Mouse (Mus musculus) liver (tissue): ENCODE measurements around the gene Dstyk.
A peak's percentile ranks its signal among the peaks of the same experiment; 100 is the strongest.

Experiments
- DNase-seq: peaks from one replicate; pipeline ENCODE4 v3.0.0-alpha.2; 2020; ENCODE audit warnings: mixed read lengths

The Dstyk gene

DNA sequence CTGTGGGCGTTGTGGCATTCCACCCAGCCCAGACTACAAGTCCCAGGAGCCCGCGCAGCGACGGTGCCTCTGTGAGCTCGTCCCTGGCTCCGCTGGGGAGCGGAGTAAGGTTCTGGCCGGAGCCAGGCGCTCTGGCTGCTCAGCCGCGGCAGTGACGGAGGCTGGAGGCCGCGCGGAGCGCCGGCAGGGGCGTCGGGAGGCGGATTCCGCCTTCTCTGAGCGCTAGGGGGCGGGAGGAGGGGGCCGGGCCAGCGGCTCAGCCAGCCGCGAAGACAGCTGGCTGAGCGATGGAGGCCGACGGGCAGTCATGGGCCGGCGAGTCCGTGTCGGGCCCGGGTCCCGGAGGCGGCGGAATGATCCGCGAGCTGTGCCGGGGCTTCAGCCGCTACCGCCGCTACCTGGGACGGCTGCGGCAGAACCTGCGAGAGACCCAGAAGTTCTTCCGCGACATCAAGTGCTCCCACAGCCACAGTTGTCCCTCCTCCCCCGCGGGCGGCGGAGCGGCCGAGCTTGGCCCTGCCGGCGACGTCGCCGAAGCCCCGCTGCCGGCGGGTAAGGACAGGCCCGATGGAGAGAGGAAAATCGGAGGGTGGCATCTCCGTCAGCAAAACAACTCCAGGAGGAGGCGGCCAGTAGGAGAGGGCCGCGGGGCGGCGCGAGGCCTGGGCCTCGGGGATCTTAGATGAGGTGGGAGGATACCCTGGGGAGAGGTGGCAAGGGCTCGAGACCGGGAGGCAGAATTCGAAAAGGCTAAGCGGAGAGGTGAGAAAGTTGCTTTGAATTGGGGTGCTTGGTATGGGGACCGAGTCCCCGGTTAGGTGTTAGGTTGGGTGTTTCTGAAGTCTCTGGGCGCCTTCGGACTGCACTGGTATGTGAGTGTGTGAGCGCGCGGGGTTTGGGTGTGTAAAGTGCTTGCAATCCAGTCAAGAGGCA is at the start of gene Dstyk:
Gene Dstyk, plus strand, starts transcription at position 237 of the 933 bp plus-strand sequence.
- peak; percentile 95 for DNase-seq

DNA sequence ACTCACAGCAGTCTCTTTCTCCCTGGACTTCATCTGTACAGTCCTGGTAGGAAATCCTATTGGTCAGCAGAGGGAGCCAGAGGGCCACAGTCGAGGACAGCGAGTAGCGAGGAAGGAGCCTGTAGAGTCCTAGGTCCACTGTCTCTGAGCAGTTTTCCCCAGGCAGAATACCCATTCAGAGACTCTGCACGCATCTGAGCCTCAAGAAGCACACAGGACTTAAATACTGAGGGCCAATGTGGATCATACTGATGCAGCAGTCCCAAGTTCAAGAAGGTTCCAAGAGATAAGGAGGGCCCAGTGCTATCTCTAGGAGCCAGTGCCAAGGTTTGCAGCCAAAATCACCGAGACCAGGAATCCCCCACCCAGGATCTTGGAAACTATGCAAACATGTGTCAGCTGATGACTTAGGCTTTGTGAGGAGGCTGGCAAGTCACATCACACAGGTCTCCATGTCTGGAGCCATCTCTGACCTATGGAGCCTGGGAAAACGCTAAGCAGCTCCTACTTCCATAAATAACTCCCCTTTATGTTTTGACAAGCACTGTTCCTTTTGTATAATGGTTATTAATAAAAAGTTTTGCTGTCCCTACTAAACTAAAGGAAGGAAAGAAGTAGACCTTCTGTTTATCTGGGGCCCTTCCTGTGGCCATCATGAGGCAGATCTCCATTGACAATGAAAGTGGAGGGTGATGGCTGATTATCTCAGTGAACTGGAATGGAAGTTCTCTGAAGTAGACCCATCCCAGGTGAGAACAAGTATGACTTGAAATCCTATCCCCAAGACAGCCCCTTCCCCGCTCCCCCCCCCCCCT is 49.5 kb upstream of the Dstyk start:
- peak; percentile 89 for DNase-seq

DNA sequence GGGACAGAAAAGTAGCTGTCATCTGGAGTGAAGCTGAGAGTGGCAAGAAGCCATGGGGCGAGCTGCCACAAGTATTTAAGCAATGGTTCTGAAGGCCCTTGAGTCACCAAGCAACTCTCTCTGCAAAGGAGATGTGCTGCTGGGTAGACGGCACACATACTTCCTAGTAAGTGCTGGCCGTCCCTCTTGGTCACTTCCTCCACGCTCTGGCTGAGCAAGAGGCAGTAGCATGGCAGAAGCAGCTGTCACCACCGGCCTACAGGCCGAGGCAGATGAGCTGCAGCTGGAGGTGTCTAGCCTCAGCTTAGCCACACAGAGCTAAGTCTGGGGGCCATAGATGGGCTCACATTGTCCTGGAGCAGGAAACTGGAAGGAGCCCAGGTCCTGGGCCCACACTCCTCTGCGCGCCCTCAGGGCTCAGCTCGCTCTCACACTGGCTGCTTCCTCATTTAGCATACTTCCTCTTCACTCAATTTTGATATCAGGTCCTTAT is 46.6 kb upstream of the Dstyk start:
- no peak for DNase-seq

DNA sequence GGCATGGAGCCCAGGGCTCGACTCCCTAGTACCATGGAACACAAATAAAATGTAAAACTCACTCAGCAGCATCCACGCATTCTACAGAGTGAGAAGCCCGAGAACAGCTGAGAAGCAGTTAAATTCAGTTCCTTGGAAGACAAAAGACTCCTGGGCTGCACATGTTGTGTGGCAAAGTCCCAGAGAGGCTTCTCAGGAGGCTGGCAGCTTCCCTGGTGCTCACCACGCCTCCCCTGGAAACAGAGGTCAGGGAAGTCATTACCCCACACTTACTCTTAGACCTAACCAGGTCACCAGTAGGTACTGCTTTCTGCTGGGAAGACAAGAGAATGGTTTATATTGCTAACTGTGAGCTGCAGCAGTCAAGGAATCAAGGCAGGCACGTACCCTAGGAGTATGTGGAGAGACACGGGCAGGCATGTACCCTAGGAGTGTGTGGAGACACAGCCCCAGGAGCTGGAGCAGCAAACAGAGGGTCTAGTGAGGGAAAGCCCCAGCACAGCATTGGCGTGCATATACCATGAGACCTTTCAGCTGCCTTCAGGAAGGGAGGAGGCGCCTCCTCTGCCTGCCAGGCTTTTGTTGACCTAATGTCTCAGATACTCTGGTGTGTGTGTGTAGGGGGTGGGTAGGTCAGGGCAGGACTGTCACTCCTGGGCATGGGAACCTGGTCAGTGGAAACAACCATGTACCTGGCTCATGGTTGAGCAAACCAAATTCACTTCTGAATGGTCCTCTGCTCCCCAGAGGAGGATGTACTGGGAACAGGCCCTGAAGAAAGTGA is 45.9 kb upstream of the Dstyk start:
- DNase-seq, result peak; percentile 42

DNA sequence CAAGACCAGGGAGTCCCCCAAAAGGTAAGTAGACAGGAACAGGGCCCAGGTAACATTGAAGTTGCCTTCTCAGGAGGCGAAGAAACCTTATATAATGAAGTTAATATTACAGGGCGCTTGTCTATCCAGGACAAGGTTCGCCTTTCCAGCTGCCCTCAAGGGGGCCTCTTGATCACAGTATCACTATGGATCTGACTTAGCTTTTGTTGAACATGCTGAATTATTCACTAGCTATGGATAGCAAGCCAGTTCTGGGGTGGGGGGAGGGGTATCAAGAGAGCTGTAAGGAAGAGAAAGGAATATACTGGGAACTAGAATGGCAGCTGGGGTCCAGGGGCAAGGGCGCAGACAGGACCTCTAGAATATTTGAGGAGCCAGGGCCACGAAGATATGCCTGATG is 45.0 kb upstream of the Dstyk start:
- DNase-seq, result no peak

DNA sequence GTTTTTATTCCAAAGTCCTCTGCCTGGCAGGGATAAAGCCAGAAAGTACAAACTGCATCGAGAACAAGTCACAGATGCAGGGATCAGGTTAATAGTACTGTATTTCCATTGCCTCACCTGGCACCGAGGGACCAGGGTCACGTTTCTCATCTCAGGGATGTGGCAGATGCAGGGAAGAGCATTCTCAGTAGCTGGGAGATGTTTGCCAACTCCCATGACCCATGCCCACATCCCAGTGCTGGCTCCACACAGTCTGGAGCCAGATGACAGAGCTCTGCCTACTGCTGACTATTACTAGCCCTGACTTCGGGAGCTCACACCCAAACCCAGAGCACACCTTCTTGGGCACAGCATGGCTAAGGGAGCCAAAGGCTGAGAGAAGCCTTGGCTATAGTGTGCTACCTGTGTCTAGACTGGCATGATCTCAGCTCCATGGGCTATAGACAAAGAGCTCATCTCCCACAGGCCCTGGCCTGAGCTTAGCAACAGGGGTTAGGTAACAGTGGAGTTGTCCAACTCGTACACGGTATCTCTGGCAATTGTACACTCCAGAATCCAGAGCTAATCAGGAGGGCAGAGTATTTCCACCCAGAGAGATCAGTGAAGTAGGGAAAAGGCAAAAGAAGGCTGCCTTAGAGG is 44.3 kb upstream of the Dstyk start:
- no peak for DNase-seq

DNA sequence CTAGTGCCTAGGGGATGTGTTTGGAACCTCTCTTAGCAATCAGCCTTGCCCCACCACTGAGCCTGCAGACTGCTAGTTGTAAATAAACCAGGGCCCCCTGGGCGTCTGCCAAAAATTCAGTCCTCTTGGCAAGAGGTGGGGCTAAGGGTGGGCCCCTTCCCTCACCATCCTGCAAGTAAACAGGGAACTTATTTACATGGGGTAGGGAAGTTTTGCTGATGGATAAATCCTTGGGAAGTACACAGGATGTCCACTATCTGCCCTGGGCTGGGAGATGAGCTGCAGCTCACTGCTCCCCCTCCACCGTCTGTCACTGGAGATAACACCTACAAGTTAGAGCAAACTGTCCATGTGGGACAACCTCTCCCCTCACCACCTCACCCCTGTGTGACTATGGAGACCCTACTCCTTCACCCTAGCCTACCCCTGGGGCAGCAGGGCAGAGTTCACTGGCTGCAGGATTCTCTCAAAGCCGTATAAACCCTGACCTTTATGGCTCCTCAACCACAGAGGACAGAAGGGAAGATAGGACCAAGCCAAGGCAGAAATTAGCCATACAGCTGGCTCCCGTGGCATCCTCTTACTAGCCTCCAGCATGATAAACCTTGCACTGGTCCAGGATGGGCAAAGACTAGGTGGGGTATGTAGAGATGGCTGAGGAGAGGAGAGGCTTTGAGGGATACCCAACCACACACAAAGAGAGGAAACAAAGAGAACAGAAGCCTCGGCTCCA is 43.0 kb upstream of the Dstyk start:
- peak; percentile 85 for DNase-seq

DNA sequence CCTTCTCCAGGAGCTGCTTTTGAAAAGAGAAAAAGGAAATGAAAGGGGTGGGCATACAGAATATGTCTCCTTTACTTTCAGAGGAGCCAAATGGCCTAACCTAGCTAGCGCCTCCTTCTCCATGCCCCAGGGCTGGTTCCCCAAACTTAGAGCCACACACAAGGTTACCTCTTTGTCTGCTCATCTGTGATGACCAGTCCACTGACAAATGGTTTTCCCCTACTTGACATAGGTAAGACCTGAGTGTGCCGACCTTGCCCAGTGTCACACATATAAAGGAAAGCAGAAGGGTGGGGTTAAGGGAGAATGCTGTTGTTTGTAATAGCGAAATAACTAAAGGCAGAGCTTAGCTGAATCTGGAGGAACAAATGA is 42.5 kb upstream of the Dstyk start:
- no peak for DNase-seq

DNA sequence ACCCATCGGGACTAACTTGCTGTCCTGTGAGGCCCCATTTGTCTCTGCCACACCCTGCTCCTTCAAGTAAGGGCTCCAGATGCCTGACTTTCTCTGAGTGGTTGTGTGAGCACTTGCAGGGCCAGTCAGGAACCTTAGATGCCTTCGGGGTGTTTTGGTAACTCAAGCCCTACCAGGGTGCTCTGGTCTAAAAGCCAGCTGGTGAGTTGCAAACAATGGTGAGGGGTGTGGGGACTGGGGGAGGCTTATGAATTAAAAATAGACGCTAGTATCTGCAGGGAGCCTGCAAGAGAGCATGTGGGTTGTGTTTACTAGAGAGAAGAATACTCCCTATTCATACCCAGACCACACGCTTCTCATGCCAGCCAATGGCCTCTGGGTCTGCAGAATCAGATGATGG is 42.1 kb upstream of the Dstyk start:
- peak; percentile 70 for DNase-seq

DNA sequence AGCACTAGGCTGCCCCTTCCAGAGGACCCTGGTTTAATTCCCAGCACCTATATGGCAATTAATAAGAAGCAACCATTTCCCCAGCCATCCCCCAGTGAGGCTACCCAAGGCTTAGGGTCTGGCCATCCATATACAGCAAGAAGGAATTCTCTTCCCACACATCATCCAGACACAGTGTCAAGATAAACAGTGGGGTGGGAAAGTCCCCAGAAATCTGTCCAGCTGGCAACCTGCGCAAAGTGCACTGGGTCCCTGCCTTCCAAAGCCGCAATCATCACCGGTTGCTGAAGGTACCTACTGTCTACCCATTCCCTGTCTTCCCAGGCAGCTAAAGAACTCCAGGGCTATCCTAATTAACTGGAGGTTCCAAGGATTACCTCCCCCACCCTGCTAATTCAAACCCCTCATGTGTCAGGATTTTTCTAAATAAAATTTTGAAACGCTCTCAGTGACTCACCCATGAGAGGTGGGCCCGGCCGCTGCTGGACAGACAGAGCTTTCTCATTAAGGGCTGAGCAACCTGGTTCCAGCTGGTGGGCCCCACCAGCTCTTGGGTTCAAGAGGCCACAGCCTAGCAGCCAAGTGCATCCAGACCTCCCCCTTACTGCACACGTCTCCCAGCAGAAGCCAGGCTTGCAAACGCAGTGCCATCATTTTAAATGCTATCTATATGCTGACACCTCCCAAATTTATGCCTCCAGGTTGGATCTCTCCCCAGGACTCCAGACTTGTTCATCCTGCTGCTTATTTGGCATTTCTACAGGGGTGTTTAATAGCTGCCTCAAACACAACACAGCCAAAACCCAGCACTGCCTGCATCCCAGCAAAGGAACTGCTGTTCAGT is 40.9 kb upstream of the Dstyk start:
- DNase-seq, result no peak

DNA sequence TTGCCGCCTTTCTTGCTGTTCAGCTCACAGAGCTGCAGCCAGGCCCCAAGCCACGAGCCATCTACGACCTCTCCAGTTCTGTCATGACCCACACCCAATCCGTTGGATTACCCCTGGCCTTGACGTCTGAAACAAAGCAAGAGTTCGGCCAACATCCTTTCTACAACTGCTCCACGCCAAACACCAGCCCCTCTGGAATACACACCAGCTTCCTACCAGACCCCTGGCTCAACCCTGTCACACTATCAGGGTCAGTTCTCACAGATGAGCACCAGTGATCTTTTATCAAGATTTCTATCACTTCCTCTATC is 40.3 kb upstream of the Dstyk start:
- peak; percentile 8 for DNase-seq

DNA sequence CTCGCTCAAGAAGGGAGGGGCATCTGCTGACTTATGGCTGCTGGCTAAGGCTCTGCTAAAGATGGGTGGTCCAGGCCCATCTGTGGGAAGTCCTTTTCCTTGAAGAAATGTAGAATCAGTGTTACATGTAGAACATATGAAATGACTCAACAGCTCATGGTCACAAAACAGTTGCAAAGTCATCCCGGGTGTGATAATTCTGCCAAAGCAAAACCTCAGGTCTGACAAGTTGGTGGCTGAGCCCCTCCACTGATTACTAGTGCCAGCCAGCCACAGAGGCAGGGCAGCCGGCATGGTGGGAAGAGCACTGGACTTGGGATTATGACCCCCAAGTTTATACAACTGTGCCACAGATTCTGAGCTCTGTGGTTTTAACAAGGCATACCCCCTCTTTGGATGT is 39.5 kb upstream of the Dstyk start:
- peak; percentile 61 for DNase-seq

DNA sequence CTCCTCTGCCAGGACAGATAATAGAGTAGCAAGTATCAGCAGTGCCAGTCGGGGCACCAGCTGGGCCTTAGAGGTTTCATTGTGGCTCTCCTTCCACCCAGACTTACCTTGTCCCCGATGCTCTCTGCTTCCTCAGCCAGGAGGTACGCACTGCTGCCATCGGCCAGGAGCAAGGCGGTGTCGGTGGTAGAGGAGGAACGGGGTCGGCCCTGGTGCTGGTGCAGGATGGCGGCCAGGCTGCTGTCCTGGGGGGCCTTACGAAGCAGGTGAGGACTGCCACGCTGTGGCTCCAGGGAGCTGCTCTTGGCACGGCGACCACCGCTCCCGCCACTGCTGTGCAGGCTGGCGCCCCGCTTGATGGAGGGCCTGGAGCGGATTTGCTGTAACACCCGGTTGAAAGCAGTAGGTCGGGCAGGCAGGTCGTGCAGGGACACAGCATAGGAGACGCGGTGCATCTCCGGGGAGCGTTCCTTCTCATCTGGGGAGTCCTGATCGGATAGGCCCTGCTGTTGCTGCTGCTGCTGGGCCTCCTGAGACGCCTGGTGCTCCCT is 36.7 kb upstream of the Dstyk start:
- DNase-seq, result peak; percentile 18

DNA sequence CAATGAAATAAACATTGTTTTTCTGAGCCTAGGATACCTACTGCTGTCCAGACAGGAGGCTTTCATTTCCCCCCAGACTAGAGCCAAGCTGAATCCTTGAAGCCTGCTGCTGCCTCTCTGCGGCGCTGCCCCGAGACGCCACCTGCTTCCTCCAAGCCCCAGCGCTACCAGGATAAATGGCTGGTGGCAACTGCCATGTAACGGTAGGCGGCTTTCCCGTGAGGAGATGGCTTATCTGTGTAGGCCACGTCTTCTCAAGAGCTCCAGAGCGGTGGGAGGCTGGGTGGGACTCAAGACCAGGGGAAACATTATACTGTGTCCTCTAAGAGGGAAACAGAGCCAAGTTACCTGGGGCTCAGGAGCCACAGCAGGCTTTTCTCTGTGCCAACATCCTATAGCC is 35.4 kb upstream of the Dstyk start:
- DNase-seq, result peak; percentile 91

DNA sequence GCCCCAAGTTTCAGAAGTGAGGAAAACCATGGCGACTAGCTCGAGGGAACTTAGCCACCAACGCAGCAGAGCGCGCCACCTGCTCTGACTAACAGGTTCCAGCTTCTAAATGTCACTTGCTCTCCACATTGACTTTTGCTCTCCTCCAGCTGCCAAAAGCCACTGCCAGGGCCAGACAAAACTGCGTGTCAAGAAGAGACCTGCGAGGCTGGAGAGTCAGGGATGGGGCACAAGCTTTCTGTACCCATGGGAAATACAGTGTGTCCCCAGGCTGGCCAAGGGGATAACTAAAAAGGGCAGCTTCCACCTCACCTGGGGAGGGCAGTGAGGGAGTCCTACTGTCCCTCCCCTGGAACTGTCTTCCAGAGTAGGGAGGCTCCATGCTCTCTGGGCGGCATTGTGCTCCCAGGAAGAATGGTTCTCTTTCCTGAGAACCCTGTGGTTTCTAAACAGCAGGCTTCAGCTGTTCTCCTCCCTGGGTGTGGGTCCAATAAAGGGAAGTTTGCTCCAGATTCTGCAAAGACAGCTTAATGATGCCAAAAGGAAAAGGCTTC is 33.3 kb upstream of the Dstyk start:
- no peak for DNase-seq

DNA sequence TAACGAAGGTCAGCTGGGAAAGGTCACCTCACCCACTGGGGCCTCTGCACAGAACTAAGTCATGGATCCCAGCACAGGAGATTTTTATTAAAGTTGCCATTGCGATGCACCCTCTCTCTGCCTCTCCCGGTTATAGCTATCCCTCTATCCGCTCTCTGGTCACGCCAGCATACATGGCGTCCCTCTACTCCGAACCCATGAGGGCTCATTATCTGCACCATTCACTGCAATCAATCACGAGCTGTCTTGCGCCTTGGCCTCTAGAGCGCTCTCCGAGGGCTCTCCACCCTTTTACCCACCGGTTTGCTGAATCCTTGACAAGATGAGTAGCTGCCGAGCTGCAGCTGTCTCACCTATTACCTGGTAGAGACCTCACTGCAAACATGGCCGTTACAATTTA is 32.1 kb upstream of the Dstyk start:
- DNase-seq, result peak; percentile 31

DNA sequence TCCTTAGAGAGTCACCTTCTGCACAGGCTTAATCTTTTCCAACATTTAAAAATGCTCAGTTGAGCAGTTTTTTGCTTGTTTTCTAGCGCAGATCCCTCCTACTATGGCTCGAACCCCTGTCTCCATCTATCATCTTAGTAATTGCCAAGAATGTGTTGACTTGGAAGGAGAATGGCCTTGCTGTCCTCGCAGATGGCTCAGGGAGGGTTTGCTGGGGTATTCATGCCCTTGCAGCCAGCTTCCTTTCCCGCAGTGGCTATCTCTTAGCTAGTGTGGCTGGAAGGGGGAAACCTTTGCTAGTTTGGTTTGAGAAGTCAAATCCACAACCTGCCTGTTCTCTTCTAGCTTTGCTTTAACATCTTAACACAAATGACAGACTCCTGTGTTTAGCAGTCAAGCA is 31.6 kb upstream of the Dstyk start:
- DNase-seq, result no peak

DNA sequence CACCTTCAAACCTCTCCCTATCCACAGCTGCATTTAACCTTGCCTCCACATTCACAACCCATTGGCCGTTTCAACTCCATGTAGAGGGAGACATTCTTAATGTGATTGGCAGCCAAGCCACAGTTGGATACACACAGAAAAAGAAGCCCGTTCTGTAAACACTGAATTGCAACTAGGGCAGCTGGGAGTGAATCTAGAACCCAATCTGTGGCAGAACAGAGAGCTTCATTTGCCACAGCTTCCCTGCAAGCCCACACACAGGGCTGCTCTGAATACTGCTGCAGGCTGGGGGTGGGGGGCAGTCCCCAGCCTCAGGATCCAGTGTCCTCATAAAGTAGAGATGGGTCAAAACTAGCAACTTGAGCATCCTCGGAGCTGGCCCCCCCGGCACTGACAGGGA is 31.1 kb upstream of the Dstyk start:
- DNase-seq, result no peak

DNA sequence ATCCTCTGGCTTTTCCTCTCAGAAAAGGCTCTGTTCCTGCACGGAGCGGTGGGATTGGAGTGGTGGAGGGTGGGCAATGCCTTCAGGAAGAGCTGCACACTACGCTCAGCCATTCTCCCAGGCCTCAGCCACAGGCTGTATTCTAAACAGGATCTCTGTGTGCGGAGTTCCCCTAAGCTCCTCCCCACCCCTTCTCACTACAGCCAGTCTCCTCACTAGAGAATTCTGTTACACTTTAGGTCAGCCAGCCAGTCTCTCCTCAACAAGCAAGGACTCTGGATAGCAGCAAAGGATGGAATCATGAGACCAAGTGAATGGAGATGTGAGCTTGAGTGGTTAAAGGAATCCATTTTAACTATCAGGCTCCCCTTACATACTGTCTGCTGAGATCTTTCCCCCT is 29.4 kb upstream of the Dstyk start:
- peak; percentile 64 for DNase-seq
